Mouse (Mus musculus) small intestine, adult 2 months (tissue): ENCODE results near the gene Sgsm1. TPM values are rescaled to one million over a fixed set of nuclear protein-coding genes. Genes with fewer than 3 reads are reported as not detected.

Source experiments
- H3K27ac ChIP-seq: fragments of 200-500 bp; 2 replicates; pipeline ENCODE4 v1.5.1; 2012; ENCODE audit warnings: low read depth, low read length, control low read depth, inconsistent platforms; ENCODE audit not compliant: insufficient read depth
- H3K27me3 ChIP-seq: fragments of 200-500 bp; 2 replicates; pipeline ENCODE4 v1.6.1; 2012; ENCODE audit warnings: mild to moderate bottlenecking, moderate library complexity, low read length, inconsistent platforms; ENCODE audit not compliant: control insufficient read depth, insufficient read depth
- H3K36me3 ChIP-seq: fragments of 200-500 bp; 2 replicates; pipeline ENCODE4 v1.6.1; 2012; ENCODE audit warnings: mild to moderate bottlenecking, low read length, control low read depth, inconsistent platforms; ENCODE audit not compliant: control insufficient read depth, insufficient read depth
- H3K4me1 ChIP-seq: fragments of 200-500 bp; 2 replicates; pipeline ENCODE4 v1.6.1; 2012; ENCODE audit warnings: low read length, inconsistent platforms, mixed read lengths; ENCODE audit not compliant: control insufficient read depth, insufficient read depth, insufficient read length
- H3K4me3 ChIP-seq: fragments of 200-500 bp; 2 replicates; pipeline ENCODE4 v1.5.1; 2012; ENCODE audit warnings: low read depth, mild to moderate bottlenecking, control low read depth, inconsistent platforms, low read length, moderate library complexity
- CTCF ChIP-seq: fragments of 200-500 bp; IDR thresholded peaks from 2 replicates; pipeline ENCODE4 v1.5.1; 2012; ENCODE audit warnings: low read depth, mild to moderate bottlenecking, control low read depth, inconsistent platforms, low read length, moderate library complexity, mixed read lengths; ENCODE audit not compliant: insufficient replicate concordance, insufficient read length; ENCODE audit errors: extremely low read depth
- POLR2A ChIP-seq: fragments of 200-500 bp; IDR thresholded peaks from 2 replicates; pipeline ENCODE4 v1.6.1; 2012; ENCODE audit warnings: low read depth, mild to moderate bottlenecking, control low read depth, inconsistent platforms, low read length, moderate library complexity
- whole genome bisulfite sequencing: fragments of 180-500 bp; shearing (Covaris S2); methylation state at CpG from one replicate; pipeline ENCODE4 v1.1.7; 2018; 5-methylcytosine and 5-hydroxymethylcytosine counted together
- polyA plus RNA-seq: library from polyadenylated mRNA; depleted of rRNA; stranded (reverse); fragments of >200 nt; gene quantifications from 2 replicates; pipeline ENCODE4 v1.2.3, GENCODE M21; 2012

The Sgsm1 gene
- polyA plus RNA-seq, 1 experiment: 4.8 TPM

GRCm38 (mm10) chr5:113335732-113336131 lies 25.1 kb upstream of the Sgsm1 start:
- H3K4me3 ChIP-seq: no peak overlapping the region
- H3K4me1 ChIP-seq: no peaks in the 10 kb centered on the region
- 4% methylated on average over 17 of the region's 17 CpGs for WGBS
- H3K27me3 ChIP-seq: peaks cover 42% of the 10 kb centered on the region
- TF ChIP-seq POLR2A (no peak), CTCF (no peak)
- no peak overlapping the region for H3K27ac ChIP-seq
- H3K36me3 ChIP-seq: no peaks in the 10 kb centered on the region

GRCm38 (mm10) chr5:113334621-113335530 lies 24.3 kb upstream of the Sgsm1 start:
- no peaks in the 10 kb centered on the region for H3K4me1 ChIP-seq
- TF ChIP-seq POLR2A (no peak), CTCF (no peak)
- no peaks in the 10 kb centered on the region for H3K36me3 ChIP-seq
- 5% methylated on average over 34 of the region's 34 CpGs for WGBS
- no peak overlapping the region for H3K4me3 ChIP-seq
- peaks cover 42% of the 10 kb centered on the region for H3K27me3 ChIP-seq
- H3K27ac ChIP-seq: no peak overlapping the region

- H3K27me3 ChIP-seq: peaks cover 42% of the 10 kb centered on the region
- H3K4me1 ChIP-seq: no peaks in the 10 kb centered on the region
- H3K36me3 ChIP-seq: no peaks in the 10 kb centered on the region
- H3K27ac ChIP-seq: no peak overlapping the region
- no peak for TF ChIP-seq CTCF
- no peak for TF ChIP-seq POLR2A
- 60% methylated on average over 4 of the region's 4 CpGs for WGBS
- no peak overlapping the region for H3K4me3 ChIP-seq
These were observed 22.3 kb upstream of the Sgsm1 start for GRCm38 (mm10) chr5:113332899-113333298.

GRCm38 (mm10) chr5:113332239-113332638 lies 21.7 kb upstream of the Sgsm1 start:
- TF ChIP-seq POLR2A (no peak), CTCF (peak; percentile 51; the same call in 1 of the 2 replicates)
- H3K36me3 ChIP-seq: no peaks in the 10 kb centered on the region
- H3K27ac ChIP-seq: no peak overlapping the region
- peaks cover 38% of the 10 kb centered on the region for H3K27me3 ChIP-seq
- WGBS: 45% methylated on average over 12 of the region's 12 CpGs
- no peaks in the 10 kb centered on the region for H3K4me1 ChIP-seq
- H3K4me3 ChIP-seq: no peak overlapping the region

GRCm38 (mm10) chr5:113330202-113330601 lies 19.6 kb upstream of the Sgsm1 start:
- Histone ChIP-seq H3K27me3 (peaks cover 23% of the 10 kb centered on the region), H3K27ac (no peak overlapping the region), H3K4me1 (no peaks in the 10 kb centered on the region), H3K36me3 (no peaks in the 10 kb centered on the region), H3K4me3 (no peak overlapping the region)
- 72% methylated on average over 3 of the region's 3 CpGs for WGBS
- TF ChIP-seq CTCF: no peak
- no peak for TF ChIP-seq POLR2A

- WGBS: 89% methylated on average over 8 of the region's 8 CpGs
- no peak overlapping the region for H3K27ac ChIP-seq
- H3K4me1 ChIP-seq: no peaks in the 10 kb centered on the region
- peaks cover 16% of the 10 kb centered on the region; the same call in 1 of the 2 replicates for H3K27me3 ChIP-seq
- TF ChIP-seq CTCF (no peak), POLR2A (no peak)
- H3K4me3 ChIP-seq: no peak overlapping the region
- no peaks in the 10 kb centered on the region for H3K36me3 ChIP-seq
These were observed 18.9 kb upstream of the Sgsm1 start for GRCm38 (mm10) chr5:113329463-113329862.
